Mouse (Mus musculus) left cerebral cortex, adult 6 months (tissue): ENCODE data around the gene Tjp3. TPM values are rescaled to one million over a fixed set of nuclear protein-coding genes. Genes with fewer than 3 reads are reported as not detected.

Source experiments
- long read RNA-seq, 2 experiments: library from polyadenylated mRNA; unstranded; transcript quantifications; one replicate each; pipeline ENCODE4 v2.0.0; 2019 to 2020
- polyA plus RNA-seq: library from polyadenylated mRNA; unstranded; fragments of <200 nt; fragmentation: Nextera tagmentation; gene quantifications from 2 replicates; pipeline ENCODE4 v1.2.3, GENCODE M21; 2021

Gene Tjp3
- polyA plus RNA-seq, result 0.21 and 0.37 TPM in 2 replicates
- long read RNA-seq, experiment 1, partial matches to known transcripts, result 0 of 5 reads
- long read RNA-seq, experiment 1, other reads (novel, unspliced or antisense), result 2 of 5 reads
- long read RNA-seq, experiment 2, result 0 reads

DNA sequence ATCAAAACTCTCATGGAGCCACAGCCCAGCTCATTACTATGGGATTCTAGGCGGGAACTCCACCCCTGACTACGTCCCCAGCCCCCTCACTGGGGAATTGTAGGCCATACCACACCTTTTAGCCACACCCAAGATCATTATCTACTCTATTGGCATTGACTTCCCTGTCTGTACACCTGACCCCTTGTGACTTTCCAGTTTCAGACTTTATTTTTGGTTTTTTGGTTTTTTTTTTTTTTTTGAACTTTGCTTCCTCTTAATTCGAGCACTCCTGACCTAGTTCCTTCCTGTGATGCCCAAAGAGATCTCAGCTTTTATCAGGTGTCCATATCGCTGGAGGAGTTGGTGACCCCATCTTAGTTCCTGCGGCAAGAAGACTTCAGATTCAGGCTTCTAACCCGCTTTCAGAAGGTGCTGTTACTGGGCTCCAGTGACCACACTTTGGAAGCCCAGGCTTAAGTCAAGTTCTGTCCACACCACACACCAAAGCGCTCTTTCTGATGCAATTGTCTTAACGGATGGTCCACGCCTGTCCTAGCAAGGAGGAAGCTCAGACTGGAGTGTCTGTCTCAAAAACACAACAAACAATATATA lies at the start of gene Tjp3:
Gene Tjp3, minus strand, starts transcription at position 71 of the 594 bp plus-strand sequence.

DNA sequence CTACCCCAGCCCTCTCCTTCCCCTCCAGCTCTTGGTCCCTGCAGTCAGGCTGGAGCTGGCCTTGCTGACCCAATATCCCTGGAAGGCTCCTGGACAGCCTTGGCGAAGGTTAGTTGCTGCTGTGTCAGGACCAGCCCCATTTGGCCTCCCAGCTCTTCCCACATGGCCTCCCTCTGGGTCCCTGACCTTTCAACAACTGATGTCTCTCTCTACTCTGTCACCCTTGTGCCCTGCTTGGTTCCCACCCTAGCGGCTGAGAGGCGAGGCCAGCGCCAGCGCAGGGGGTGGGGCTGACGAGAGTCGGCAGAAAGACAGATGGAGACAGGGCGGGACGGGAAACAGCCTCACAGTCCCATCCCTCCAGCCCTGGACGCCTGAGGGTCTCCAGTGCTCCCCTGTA lies 37.0 kb upstream of the Tjp3 start, which contains the start of gene Tbxa2r:
Gene Tbxa2r, plus strand, starts transcription at position 346 of the 400 bp plus-strand sequence.

DNA sequence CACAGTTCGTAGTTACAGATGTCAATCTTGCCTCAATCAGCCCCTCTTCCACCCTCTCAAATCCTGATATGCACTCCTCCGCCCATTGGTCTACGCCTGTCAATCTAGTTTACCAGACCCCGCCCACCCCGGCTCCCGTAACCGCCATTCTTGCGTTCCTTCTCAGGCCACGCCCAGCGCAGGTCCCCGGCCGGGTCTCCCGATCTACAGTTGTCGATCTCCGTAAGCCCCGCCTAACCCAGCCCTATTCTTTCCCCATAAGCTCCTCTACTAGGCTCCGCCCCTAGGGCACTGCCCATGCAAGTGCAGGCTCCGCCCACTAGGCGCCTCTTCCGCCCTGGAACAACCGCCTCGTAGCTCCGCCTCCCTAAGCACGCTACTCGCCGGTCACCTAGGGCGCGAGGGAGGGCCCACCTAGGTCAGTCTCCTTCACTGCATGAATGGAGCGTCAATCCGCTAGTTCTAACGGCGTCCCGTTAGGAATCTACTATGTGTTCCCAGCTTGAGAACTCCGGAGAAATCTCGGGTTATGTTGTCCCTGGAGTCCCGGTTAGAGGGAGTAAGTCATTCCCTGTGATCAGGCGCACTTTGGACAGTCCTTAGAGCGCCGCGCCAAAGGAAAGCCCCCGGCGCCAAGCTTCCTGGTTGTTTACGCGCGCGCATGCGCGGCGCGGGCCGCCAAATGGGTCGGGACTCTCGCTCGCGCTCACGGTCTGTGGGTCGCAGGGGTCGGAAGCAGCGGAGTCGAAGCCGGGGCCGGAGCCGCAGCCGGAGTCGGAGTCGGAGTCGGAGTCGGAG lies 29.4 kb upstream of the Tjp3 start, which contains the start of gene Cactin:
Gene Cactin, plus strand, starts transcription at position 554 of the 798 bp plus-strand sequence.

GRCm38 (mm10) chr10:81292554-81293333 lies 1.4 kb upstream of the Tjp3 start, which contains the start of gene Pip5k1c:
Pip5k1c (plus strand) TSS chr10:81292963.

GRCm38 (mm10) chr10:81266211-81267105 lies 24.9 kb downstream of the Tjp3 start, which contains the start of the genes Mrpl54 and Apba3:
Mrpl54 (minus strand) TSS chr10:81266934.
Apba3 (plus strand) TSS chr10:81266960.

GRCm38 (mm10) chr10:81252424-81253419 lies 38.7 kb downstream of the Tjp3 start, which contains the start of gene Matk:
Matk (plus strand) TSS chr10:81252935.

GRCm38 (mm10) chr10:81232580-81233225 lies 58.7 kb downstream of the Tjp3 start, which contains the start of gene Zfr2:
Zfr2 (plus strand) TSS chr10:81233155.

DNA sequence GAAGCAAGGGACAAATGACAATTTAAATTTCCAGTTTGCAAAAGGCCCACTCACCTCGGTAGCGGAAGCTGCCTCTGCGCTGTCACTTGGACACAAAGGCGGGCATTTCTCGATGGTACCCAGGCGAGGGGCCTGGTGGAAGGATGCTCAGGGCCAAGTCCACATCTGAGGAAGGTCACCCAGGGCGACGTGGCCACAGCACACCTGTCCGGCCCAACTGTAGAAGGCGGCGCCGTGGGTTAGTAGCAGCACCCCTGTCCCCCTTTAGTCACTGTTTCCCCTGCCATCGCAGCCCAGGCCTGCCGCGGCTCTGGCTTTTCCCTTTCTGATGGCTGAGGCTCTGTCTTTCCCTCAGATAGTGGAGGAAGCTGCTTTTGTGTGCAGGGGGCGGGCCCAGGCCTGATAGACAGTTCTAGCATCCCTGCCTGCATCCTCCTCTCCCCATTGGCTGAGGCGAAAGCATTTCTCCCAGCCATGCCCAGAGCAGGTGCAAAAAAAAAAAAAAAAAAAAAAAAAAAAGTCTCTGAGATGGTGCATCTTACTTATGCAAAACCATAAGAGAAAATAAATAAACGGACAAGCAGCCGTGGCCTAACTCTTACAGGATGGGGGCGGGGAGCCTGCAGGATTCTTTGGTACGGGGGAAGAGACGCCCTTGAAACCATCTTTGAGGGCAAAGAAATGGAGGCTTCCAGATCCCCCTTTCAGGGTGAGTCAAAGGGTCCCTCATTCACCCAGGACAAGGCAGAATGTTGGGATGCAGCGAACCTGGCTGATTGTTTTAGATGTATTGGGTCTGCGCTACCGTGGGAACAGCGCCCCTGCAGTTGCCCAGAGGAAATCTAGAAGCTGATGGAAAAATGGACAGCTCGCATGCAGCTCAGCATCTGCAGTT lies 60.7 kb downstream of the Tjp3 start, which contains the start of gene Atcay:
Gene Atcay, minus strand, starts transcription at position 396 of the 895 bp plus-strand sequence.

Other genes with a start within 250 kb of the Tjp3 start
- 216 and 260 TPM in 2 replicates for gene Sgta, start 231.4 kb downstream of the Tjp3 start, polyA plus RNA-seq
- gene Thop1, start 221.5 kb downstream of the Tjp3 start, polyA plus RNA-seq, result 20.8 and 27.8 TPM in 2 replicates
- gene Creb3l3, start 192.7 kb downstream of the Tjp3 start, polyA plus RNA-seq, result 0.36 and 0.86 TPM in 2 replicates
- 111 and 115 TPM in 2 replicates for gene Map2k2, start 185.7 kb downstream of the Tjp3 start, polyA plus RNA-seq
- 93.9 and 115 TPM in 2 replicates for gene Zbtb7a, start 156.4 kb downstream of the Tjp3 start, polyA plus RNA-seq
- 19.6 and 22.7 TPM in 2 replicates for gene Pias4, start 123.7 kb downstream of the Tjp3 start, polyA plus RNA-seq
- gene Eef2, start 115.0 kb downstream of the Tjp3 start, polyA plus RNA-seq, result 720 and 722 TPM in 2 replicates
- 1.8 and 81.3 TPM in 2 replicates for gene Dapk3, start 108.6 kb downstream of the Tjp3 start, polyA plus RNA-seq
- gene 4930442H23Rik, start 107.7 kb downstream of the Tjp3 start, polyA plus RNA-seq, result 0.09 TPM in 1 of 2 replicates, not detected in the other
- gene Nmrk2, start 89.5 kb downstream of the Tjp3 start, polyA plus RNA-seq, result not detected in 2 replicates
- 50.9 and 79.7 TPM in 2 replicates for gene Atcay, start 60.7 kb downstream of the Tjp3 start, polyA plus RNA-seq
- 25.5 and 28.7 TPM in 2 replicates for gene Zfr2, start 58.4 kb downstream of the Tjp3 start, polyA plus RNA-seq
- gene Matk, start 38.6 kb downstream of the Tjp3 start, polyA plus RNA-seq, result 125 and 168 TPM in 2 replicates
- 120 and 129 TPM in 2 replicates for gene Mrpl54, start 24.6 kb downstream of the Tjp3 start, polyA plus RNA-seq
- gene Apba3, start 24.6 kb downstream of the Tjp3 start, polyA plus RNA-seq, result 20.8 and 21.3 TPM in 2 replicates
- 70.9 and 115 TPM in 2 replicates for gene Pip5k1c, start 1.4 kb upstream of the Tjp3 start, polyA plus RNA-seq
- 13.7 and 15.7 TPM in 2 replicates for gene Cactin, start 29.5 kb upstream of the Tjp3 start, polyA plus RNA-seq
- gene Tbxa2r, start 37.1 kb upstream of the Tjp3 start, polyA plus RNA-seq, result 0.78 and 1.2 TPM in 2 replicates
- 0.44 and 0.73 TPM in 2 replicates for gene Gipc3, start 51.7 kb upstream of the Tjp3 start, polyA plus RNA-seq
- gene Hmg20b, start 58.9 kb upstream of the Tjp3 start, polyA plus RNA-seq, result 24.0 and 36.0 TPM in 2 replicates
- 11.3 and 14.9 TPM in 2 replicates for gene Mfsd12, start 65.9 kb upstream of the Tjp3 start, polyA plus RNA-seq
- gene 4930404N11Rik, start 74.2 kb upstream of the Tjp3 start, polyA plus RNA-seq, result 0.19 and 0.63 TPM in 2 replicates
- 50.1 and 52.0 TPM in 2 replicates for gene Fzr1, start 86.9 kb upstream of the Tjp3 start, polyA plus RNA-seq
- gene Dohh, start 92.8 kb upstream of the Tjp3 start, polyA plus RNA-seq, result 160 and 212 TPM in 2 replicates
- 2.5 and 3.2 TPM in 2 replicates for gene Gm48551, start 92.9 kb upstream of the Tjp3 start, polyA plus RNA-seq
- gene Gm48552, start 97.4 kb upstream of the Tjp3 start, polyA plus RNA-seq, result 0.80 and 2.4 TPM in 2 replicates
- gene Smim24, start 101.5 kb upstream of the Tjp3 start, polyA plus RNA-seq, result 1.6 and 2.1 TPM in 2 replicates
- 21.8 and 30.9 TPM in 2 replicates for gene Nfic, start 164.1 kb upstream of the Tjp3 start, polyA plus RNA-seq
- gene Celf5, start 191.1 kb upstream of the Tjp3 start, polyA plus RNA-seq, result 38.3 and 133 TPM in 2 replicates
- 34.1 and 44.3 TPM in 2 replicates for gene Ncln, start 204.8 kb upstream of the Tjp3 start, polyA plus RNA-seq
- gene S1pr4, start 208.6 kb upstream of the Tjp3 start, polyA plus RNA-seq, result 0.67 and 0.71 TPM in 2 replicates
- 2.4 and 4.3 TPM in 2 replicates for gene Gna15, start 232.6 kb upstream of the Tjp3 start, polyA plus RNA-seq